Mouse (Mus musculus): ENCODE measurements around the gene Dennd4b. TPM values are rescaled to one million over a fixed set of nuclear protein-coding genes. Genes with fewer than 3 reads are reported as not detected.
A peak's percentile ranks its signal among the peaks of the same experiment; 100 is the strongest.
"Not testable (repeated sequence)": the region's sequence is repeated elsewhere in the genome, so short reads cannot be mapped to it uniquely, and the experiment has no call there.

The Dennd4b gene
- polyA plus RNA-seq, 1 experiment from 2014 or later = 6.1 TPM

DNA sequence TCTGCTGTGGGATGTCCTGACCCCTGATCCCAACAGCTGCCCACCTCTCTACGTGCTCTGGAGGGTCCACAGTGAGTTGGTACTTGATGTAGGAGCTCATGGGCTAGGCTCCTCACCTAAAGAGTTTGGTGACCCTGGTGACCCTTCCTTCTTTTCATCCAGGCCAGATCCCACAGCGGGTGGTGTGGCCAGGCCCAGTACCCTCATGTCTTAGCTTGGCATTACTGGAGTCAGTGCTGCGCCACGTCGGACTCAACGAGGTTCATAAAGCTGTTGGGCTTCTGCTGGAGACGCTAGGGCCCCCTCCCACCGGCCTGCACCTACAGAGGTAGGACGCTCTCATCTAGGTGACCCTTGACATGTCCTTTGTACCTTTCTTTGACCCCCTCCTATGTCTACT lies 14.2 kb downstream of the Dennd4b start:
- no peaks in the 10 kb centered on the region for H3K9me3 ChIP-seq (replicated peaks)
- no peaks in the 10 kb centered on the region for H3K27me3 ChIP-seq (replicated peaks)
- H3K4me3 ChIP-seq = no peak overlapping the region
- peaks cover 67% of the 10 kb centered on the region for H3K36me3 ChIP-seq
- H3K27ac ChIP-seq (ENCODE audit: poor library complexity, severe bottlenecking) = no peak overlapping the region
- H3K9ac ChIP-seq = no peak overlapping the region
- no peak for ATAC-seq (ENCODE audit: insufficient number of reproducible peaks, low FRiP score)
- H3K4me1 ChIP-seq (replicated peaks) = peaks cover 9% of the 10 kb centered on the region
- WGBS = 86% methylated on average over 9 of the region's 9 CpGs
- no peak overlapping the region for H3K4me2 ChIP-seq

DNA sequence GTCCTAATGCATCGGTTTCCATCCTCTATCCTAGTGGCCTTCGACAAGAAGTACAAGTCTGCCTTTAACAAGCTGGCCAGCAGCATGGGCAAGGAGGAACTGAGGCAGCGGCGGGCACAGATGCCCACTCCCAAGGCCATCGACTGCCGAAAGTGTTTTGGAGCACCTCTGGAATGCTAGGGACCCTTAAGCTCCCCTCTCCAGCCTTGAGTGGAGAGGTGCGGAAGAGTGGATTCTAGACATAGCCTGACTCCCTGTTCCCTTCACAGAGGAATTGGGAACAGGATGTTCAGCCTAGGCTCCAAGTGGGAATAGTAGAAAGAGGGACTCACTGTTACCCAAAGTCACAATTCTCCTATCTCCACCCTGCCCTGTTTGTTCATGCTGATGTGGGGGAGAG lies 14.8 kb downstream of the Dennd4b start:
- WGBS = 90% methylated on average over 7 of the region's 7 CpGs
- H3K36me3 ChIP-seq = peaks cover 64% of the 10 kb centered on the region
- no peak overlapping the region for H3K27ac ChIP-seq (ENCODE audit: poor library complexity, severe bottlenecking)
- no peaks in the 10 kb centered on the region for H3K27me3 ChIP-seq (replicated peaks)
- H3K4me2 ChIP-seq = no peak overlapping the region
- ATAC-seq (ENCODE audit: insufficient number of reproducible peaks, low FRiP score) = no peak
- H3K4me3 ChIP-seq = no peak overlapping the region
- no peaks in the 10 kb centered on the region for H3K9me3 ChIP-seq (replicated peaks)
- no peak overlapping the region for H3K9ac ChIP-seq
- peaks cover 9% of the 10 kb centered on the region for H3K4me1 ChIP-seq (replicated peaks)

- H3K27me3 ChIP-seq (replicated peaks) = no peaks in the 10 kb centered on the region
- no peak overlapping the region for H3K27ac ChIP-seq (ENCODE audit: poor library complexity, severe bottlenecking)
- H3K9ac ChIP-seq = no peak overlapping the region
- H3K4me2 ChIP-seq = no peak overlapping the region
- no peaks in the 10 kb centered on the region for H3K9me3 ChIP-seq (replicated peaks)
- no peak for ATAC-seq (ENCODE audit: insufficient number of reproducible peaks, low FRiP score)
- H3K36me3 ChIP-seq = peaks cover 56% of the 10 kb centered on the region
- WGBS = 82% methylated on average over 9 of the region's 9 CpGs
- H3K4me1 ChIP-seq (replicated peaks) = peaks cover 9% of the 10 kb centered on the region
- no peak overlapping the region for H3K4me3 ChIP-seq
Measured at GRCm38 (mm10) chr3:90280708-90281107, 15.7 kb downstream of the Dennd4b start.

DNA sequence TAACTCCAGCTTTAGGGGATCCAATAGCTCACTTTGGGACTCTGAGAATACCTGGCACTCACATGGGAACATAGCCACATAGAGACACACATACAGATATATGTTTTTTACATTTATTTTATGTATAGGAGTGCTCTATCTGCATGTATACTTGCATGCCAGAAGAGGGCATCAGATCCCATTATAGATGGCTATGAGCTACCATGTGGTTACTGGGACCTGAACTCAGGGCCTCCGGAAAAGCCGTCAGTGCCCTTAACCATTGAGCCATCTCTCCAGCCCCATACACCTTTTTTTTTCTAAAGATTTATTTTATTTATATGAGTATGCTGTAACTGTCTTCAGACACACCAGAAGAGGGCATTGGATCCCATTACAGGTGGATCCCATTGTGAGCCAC lies 19.2 kb downstream of the Dennd4b start:
- Histone ChIP-seq H3K27ac (ENCODE audit: poor library complexity, severe bottlenecking) (no peak overlapping the region), H3K9ac (no peak overlapping the region), H3K4me2 (no peak overlapping the region), H3K4me1 (replicated peaks) (no peaks in the 10 kb centered on the region), H3K36me3 (peaks cover 22% of the 10 kb centered on the region), H3K27me3 (replicated peaks) (no peaks in the 10 kb centered on the region), H3K9me3 (replicated peaks) (no peaks in the 10 kb centered on the region), H3K4me3 (no peak overlapping the region)
- 91% methylated on average over 2 of the region's 2 CpGs for WGBS
- ATAC-seq (ENCODE audit: insufficient number of reproducible peaks, low FRiP score) = no peak

GRCm38 (mm10) chr3:90289403-90289802 lies 24.4 kb downstream of the Dennd4b start:
- not testable (repeated sequence) for H3K9ac ChIP-seq; ATAC-seq (ENCODE audit: insufficient number of reproducible peaks, low FRiP score); H3K36me3 ChIP-seq; H3K27ac ChIP-seq (ENCODE audit: poor library complexity, severe bottlenecking); H3K4me2 ChIP-seq; H3K4me1 ChIP-seq (replicated peaks); H3K9me3 ChIP-seq (replicated peaks); H3K4me3 ChIP-seq; H3K27me3 ChIP-seq (replicated peaks)
- 63% methylated on average over 2 of the region's 3 CpGs for WGBS

GRCm38 (mm10) chr3:90290602-90291001 lies 25.6 kb downstream of the Dennd4b start:
- Histone ChIP-seq H3K9ac (no peak overlapping the region), H3K27me3 (replicated peaks) (no peaks in the 10 kb centered on the region), H3K4me2 (no peak overlapping the region), H3K36me3 (no peaks in the 10 kb centered on the region), H3K4me3 (no peak overlapping the region), H3K4me1 (replicated peaks) (peaks cover 16% of the 10 kb centered on the region), H3K9me3 (replicated peaks) (no peaks in the 10 kb centered on the region), H3K27ac (ENCODE audit: poor library complexity, severe bottlenecking) (no peak overlapping the region)
- WGBS = 82% methylated on average over 1 of the region's 1 CpGs
- no peak for ATAC-seq (ENCODE audit: insufficient number of reproducible peaks, low FRiP score)

DNA sequence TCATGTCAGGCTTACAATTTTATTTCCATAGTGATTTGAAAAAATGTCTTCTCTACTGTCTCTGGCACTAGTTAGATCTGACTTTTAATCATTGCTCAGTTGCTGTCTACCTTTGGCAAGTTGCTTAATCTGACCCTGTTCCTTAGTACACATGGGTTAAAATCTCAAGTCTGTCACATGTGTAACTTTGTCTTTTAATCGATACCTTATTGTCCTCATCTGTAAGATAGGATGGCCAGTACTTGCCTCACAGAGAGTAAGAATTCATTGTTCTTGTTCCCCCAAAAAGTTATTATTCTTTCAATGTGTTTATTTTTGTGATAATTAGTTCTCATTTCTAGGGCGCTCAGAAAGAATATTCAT lies 27.0 kb downstream of the Dennd4b start:
- ATAC-seq (ENCODE audit: insufficient number of reproducible peaks, low FRiP score) = no peak
- peak overlapping the region; percentile 94 for H3K27ac ChIP-seq (ENCODE audit: poor library complexity, severe bottlenecking)
- no peaks in the 10 kb centered on the region for H3K9me3 ChIP-seq (replicated peaks)
- peak overlapping the region; percentile 71 for H3K4me3 ChIP-seq
- H3K4me2 ChIP-seq = peak overlapping the region; percentile 79
- peaks cover 23% of the 10 kb centered on the region for H3K4me1 ChIP-seq (replicated peaks)
- H3K27me3 ChIP-seq (replicated peaks) = no peaks in the 10 kb centered on the region
- WGBS = 42% methylated on average over 2 of the region's 2 CpGs
- H3K9ac ChIP-seq = peak overlapping the region; percentile 85
- H3K36me3 ChIP-seq = no peaks in the 10 kb centered on the region

DNA sequence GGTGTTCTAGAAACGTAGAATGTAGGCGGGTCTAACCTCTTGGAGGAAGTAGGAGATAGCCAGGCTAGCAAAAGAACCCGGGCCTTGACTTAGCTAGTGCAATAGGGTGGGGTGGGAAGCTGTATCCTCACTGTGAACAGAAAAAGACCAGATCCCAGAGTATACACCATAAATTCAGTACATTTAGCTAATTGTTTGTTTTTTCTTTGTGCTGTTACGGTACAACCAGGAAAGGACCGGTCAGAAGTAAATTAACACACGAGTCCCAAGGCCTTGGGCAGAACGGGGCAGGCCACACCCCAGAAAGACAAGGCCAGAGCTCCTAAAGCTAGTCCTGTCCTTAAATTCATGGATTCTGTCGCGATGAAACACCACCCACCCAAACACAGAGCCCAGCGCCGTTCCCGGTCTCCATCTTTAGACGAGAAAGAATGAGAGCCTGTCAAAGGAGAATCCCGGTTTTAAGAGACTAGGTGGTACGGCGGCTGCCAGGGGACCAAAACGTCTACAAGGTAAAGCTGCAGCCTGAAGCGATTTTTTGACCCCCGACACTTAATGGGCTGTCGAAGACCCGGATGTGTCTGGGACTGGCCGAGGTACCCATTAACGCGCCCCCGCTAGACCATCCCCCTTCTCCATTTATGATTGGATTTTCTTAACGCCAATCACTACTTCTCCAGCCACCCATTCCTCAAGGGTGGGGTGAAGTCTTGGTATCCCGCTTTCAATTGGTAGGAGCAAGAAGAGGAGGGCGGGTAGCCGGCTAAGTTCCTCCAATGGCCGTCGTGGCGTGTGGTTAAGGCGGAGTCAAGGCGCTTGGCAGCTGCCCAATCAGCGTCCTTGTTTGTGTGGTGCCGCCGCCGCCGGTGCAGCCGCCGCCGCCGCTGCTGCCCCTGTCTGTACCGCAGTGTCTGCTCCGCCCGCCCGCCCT lies 27.6 kb downstream of the Dennd4b start, which contains the start of gene Gatad2b:
TSS of gene Gatad2b (plus strand) at position 834 of the 931 bp plus-strand sequence.
- Histone ChIP-seq H3K9me3 (replicated peaks) (no peaks in the 10 kb centered on the region), H3K27me3 (replicated peaks) (no peaks in the 10 kb centered on the region), H3K4me3 (peak within 1 kb of the TSS; percentile 71), H3K27ac (ENCODE audit: poor library complexity, severe bottlenecking) (peak within 1 kb of the TSS; percentile 94), H3K4me1 (replicated peaks) (peaks cover 24% of the 10 kb centered on the region), H3K36me3 (no peaks in the 10 kb centered on the region), H3K9ac (peak within 1 kb of the TSS; percentile 85), H3K4me2 (peak within 1 kb of the TSS; percentile 82)
- WGBS = under 1% methylated on average over 44 of the region's 47 CpGs
- ATAC-seq (ENCODE audit: insufficient number of reproducible peaks, low FRiP score) = peak; percentile 98

DNA sequence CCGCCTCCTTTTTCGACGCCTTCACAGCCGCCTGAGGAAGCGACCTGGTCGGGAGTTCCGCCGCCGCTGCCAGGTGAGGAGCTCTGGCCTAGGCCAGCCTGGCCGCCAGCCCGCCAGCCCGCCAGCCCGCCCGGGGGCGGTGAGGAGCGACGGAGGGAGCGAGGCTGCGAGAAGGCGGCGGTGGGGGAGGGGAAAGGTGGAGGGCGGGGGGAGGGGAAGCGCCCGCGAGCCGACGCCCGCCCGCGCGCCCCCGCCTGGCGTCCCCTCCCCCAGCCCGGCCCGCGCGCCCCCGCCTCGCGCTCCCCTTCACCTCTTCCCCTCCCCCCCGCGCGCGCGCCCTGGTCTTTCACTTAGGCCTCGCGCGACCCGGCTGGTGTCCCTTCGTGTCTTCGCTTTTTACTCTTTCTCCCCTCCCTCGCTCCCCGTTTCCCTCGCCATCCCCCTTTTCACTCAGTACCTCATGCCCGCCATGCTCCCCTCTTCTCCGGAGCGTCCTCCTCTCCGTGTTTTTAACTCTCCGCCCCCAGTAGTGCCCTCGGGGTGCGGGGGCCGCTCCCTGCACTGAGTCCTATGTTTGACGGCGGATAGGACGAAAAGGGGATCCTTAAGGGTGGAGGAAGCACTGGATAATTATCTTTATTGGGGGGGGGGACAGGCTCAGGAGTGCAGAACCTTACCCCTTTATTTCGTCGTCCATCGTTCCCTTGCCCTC lies 28.5 kb downstream of the Dennd4b start:
- Histone ChIP-seq H3K27ac (ENCODE audit: poor library complexity, severe bottlenecking) (peak overlapping the region; percentile 93), H3K4me2 (peak overlapping the region; percentile 82), H3K27me3 (replicated peaks) (no peaks in the 10 kb centered on the region), H3K9ac (peak overlapping the region; percentile 85), H3K36me3 (no peaks in the 10 kb centered on the region), H3K4me1 (replicated peaks) (peaks cover 24% of the 10 kb centered on the region), H3K9me3 (replicated peaks) (no peaks in the 10 kb centered on the region), H3K4me3 (peak overlapping the region; percentile 71)
- 1% methylated on average over 40 of the region's 68 CpGs for WGBS
- peak; percentile 52 for ATAC-seq (ENCODE audit: insufficient number of reproducible peaks, low FRiP score)

DNA sequence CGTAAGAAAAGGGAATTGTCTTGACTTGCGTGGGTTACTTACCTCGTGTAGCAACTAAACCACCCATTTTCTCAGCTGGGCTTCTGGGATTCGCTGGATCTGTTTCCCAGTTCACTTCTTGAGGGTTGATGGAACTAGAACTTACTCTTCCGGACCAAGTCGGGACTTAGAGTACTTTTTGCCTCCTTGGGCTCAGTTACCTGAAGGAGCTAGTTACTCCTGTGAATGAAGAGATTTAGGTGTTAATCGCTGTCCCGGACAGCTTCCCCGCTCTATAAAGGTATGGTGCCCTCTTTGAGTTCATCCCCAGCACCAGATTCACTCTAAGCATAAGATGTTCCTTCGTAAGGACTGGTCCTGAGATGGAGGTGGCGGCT lies 29.1 kb downstream of the Dennd4b start:
- Histone ChIP-seq H3K9me3 (replicated peaks) (no peaks in the 10 kb centered on the region), H3K4me3 (peak overlapping the region; percentile 71), H3K36me3 (no peaks in the 10 kb centered on the region), H3K27ac (ENCODE audit: poor library complexity, severe bottlenecking) (peak overlapping the region; percentile 93), H3K4me1 (replicated peaks) (peaks cover 24% of the 10 kb centered on the region), H3K9ac (peak overlapping the region; percentile 85), H3K4me2 (peak overlapping the region; percentile 82), H3K27me3 (replicated peaks) (no peaks in the 10 kb centered on the region)
- 2% methylated on average over 11 of the region's 11 CpGs for WGBS
- no peak for ATAC-seq (ENCODE audit: insufficient number of reproducible peaks, low FRiP score)

DNA sequence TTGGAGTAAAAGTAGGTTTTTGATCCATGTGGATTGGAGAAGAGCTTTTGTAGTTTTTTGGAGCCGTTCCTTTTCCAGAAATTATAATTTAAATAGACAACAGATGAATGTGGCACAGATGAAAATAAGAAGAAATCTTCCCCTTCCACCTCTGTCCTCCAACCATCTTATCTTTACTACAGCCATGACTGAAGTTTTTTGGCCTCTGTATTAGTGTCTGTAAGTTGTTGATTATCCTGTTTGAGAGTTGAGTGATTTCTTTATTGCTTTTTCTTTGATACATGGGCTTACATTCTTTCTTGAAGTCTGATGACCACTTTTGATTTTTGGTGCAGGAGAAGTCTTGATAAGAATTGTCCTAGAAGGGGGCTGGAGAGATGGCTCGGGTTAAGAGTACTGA lies 29.7 kb downstream of the Dennd4b start:
- WGBS = 58% methylated on average over 2 of the region's 2 CpGs
- peak overlapping the region; percentile 85; the same call in 1 of the 2 replicates for H3K9ac ChIP-seq

More for the DNA sequence above, 29.7 kb downstream of the Dennd4b start:
- ATAC-seq (ENCODE audit: insufficient number of reproducible peaks, low FRiP score) = no peak
- no peaks in the 10 kb centered on the region for H3K9me3 ChIP-seq (replicated peaks)
- H3K4me2 ChIP-seq = peak overlapping the region; percentile 82
- H3K27me3 ChIP-seq (replicated peaks) = no peaks in the 10 kb centered on the region
- peaks cover 24% of the 10 kb centered on the region for H3K4me1 ChIP-seq (replicated peaks)
- H3K4me3 ChIP-seq = peak overlapping the region; percentile 71
- no peaks in the 10 kb centered on the region for H3K36me3 ChIP-seq
- no peak overlapping the region for H3K27ac ChIP-seq (ENCODE audit: poor library complexity, severe bottlenecking)

Measured in heart, embryonic 12.5 days (tissue).